Mouse (Mus musculus) liver, embryonic 14.5 days (tissue): Measurements from ENCODE around the gene Gm36028. TPM values are rescaled to one million over a fixed set of nuclear protein-coding genes. Genes with fewer than 3 reads are reported as not detected.
A peak's percentile ranks its signal among the peaks of the same experiment; 100 is the strongest.

Experiments
- ATAC-seq: fragments of 200-750 bp; cut with Nextera tagmentation; 2 replicates; pipeline ENCODE4 v1.8.0; 2017; ENCODE audit warnings: moderate number of reproducible peaks, mild to moderate bottlenecking, moderate library complexity; ENCODE audit not compliant: insufficient read depth
- DNase-seq, 3 experiments: peaks; one replicate each; pipeline ENCODE4 v3.0.0-alpha.2; 2012 to 2013; ENCODE audit warnings: low read depth in 3 of 3, low spot score in 3 of 3
- H3K27ac ChIP-seq: fragments of 300-500 bp; sonication (generic); 2 replicates; pipeline ENCODE4 v1.5.1; 2014; ENCODE audit warnings: moderate library complexity, mild to moderate bottlenecking, control low read depth, inconsistent platforms
- H3K27me3 ChIP-seq: fragments of 300-500 bp; sonication (generic); 2 replicates; pipeline ENCODE4 v1.6.1; 2014; ENCODE audit warnings: mild to moderate bottlenecking, low read length, moderate library complexity; ENCODE audit not compliant: control insufficient read depth, insufficient read depth
- H3K36me3 ChIP-seq: fragments of 300-500 bp; sonication (generic); replicated peaks from 2 replicates; pipeline ENCODE4 v1.6.1; 2014; ENCODE audit warnings: low read depth; ENCODE audit not compliant: control insufficient read depth, insufficient read depth
- H3K4me1 ChIP-seq, 2 experiments: fragments of 200-500 bp in 1 of 2; fragments of 300-500 bp in 1 of 2; sonication (generic) in 1 of 2; replicated peaks; 2 replicates each; pipeline ENCODE4 v1.6.1; 2012 to 2014; ENCODE audit warnings: antibody characterized with exemption in 1 of 2, inconsistent platforms in 1 of 2, low read length in 1 of 2; ENCODE audit not compliant: control insufficient read depth in 2 of 2, insufficient read depth in 2 of 2
- H3K4me2 ChIP-seq: fragments of 300-500 bp; sonication (generic); 2 replicates; pipeline ENCODE4 v1.6.1; 2014; ENCODE audit warnings: low read depth, mild to moderate bottlenecking, control low read depth, moderate library complexity
- H3K4me3 ChIP-seq, 2 experiments: fragments of 200-500 bp in 1 of 2; fragments of 300-500 bp in 1 of 2; sonication (generic) in 1 of 2; 2 replicates each; pipeline ENCODE4 v1.5.1; 2012 to 2014; ENCODE audit warnings: low read depth in 2 of 2, low read length in 2 of 2, mild to moderate bottlenecking in 2 of 2, control low read depth in 1 of 2, inconsistent platforms in 1 of 2, moderate library complexity in 1 of 2; ENCODE audit not compliant: insufficient read depth in 1 of 2
- H3K9ac ChIP-seq: fragments of 300-500 bp; sonication (generic); replicated peaks from 2 replicates; pipeline ENCODE4 v1.6.1; 2014; ENCODE audit warnings: mild to moderate bottlenecking, control low read depth, moderate library complexity
- H3K9me3 ChIP-seq: fragments of 300-500 bp; sonication (generic); 2 replicates; pipeline ENCODE4 v1.6.1; 2016; ENCODE audit warnings: low read length, mixed read lengths; ENCODE audit not compliant: control insufficient read depth
- CTCF ChIP-seq: IDR thresholded peaks from 2 replicates; pipeline ENCODE4 v1.5.1; 2016; ENCODE audit warnings: antibody characterized with exemption, low read depth, control low read depth
- EP300 ChIP-seq: IDR thresholded peaks from 2 replicates; pipeline ENCODE4 v1.6.1; 2016; ENCODE audit warnings: antibody characterized with exemption, low read depth
- WGBS: fragments of 180-500 bp; shearing (Covaris S2); extraction: QIAGEN DNeasy Blood & Tissue Kit; methylation state at CpG from one replicate; pipeline ENCODE4 v1.1.7; 2014; ENCODE audit not compliant: insufficient replicate concordance; 5-methylcytosine and 5-hydroxymethylcytosine counted together
- polyA plus RNA-seq, 2 experiments: library from polyadenylated mRNA; depleted of rRNA in 1 of 2; stranded (reverse) in 1 of 2; unstranded in 1 of 2; fragments of >200 nt; fragmentation: Nextera tagmentation in 1 of 2; extraction: Ambion mirVana in 1 of 2; gene quantifications; 2 replicates each; pipeline versions ENCODE4 v1.2.1 to v1.2.3; 2012 to 2014

The Gm36028 gene
- polyA plus RNA-seq, 2 experiments = 0.07 to 0.11 TPM

DNA sequence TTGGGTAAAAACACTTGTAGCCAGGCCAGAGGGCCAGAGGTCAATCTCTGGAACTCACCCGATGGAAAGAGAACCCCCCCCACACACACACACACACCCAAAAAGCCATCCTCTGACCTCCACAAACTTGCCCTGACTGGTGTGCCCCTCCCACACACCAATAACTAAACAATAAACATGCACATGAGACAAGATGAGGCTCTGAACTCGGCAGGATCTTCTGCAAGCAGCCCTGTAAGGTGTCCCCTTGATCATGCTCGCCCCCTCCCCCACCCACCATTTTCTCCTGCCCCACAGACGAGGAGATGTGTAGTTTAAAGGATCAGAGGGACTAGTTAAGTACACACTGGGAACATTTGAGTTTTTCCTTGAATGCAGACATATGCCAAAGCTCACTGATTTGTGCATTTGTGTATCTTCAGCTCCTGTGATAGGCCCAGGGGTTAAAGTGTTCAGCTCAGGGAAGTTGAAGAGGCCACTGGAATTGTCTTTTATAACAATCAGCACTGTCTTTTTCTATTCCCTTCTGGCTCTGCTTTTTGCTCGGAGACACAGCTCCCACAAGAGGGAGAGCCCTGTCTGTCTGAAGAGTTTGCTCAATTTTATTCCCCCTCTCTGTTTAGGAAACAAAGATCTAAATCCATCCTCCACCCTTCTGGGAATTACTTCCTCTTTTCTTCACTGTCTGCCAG, 47.1 kb downstream of the Gm36028 start:
- DNase-seq (no peak), ATAC-seq (no peak)
- no peak overlapping the region for H3K27ac ChIP-seq

DNA sequence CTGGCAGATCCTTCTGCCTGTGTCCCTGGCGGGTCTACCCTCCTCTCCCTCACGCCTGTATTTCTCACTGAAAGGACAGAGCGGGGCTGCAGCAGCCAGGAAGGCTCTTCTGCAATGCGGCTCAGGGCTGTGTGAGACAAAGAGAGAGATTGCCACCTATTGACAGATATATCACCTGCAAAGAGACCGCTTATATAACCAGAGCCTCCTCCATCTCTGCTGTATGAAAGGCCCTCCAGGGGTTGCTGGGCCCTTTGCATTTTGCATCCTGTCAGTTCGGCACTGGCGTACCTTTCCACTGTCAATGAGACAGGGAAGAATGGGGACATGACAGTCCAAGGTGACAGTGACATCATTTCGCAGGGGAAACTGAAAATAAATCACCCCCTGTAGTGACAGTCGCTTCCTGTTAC, 48.5 kb downstream of the Gm36028 start:
- no peaks in the 10 kb centered on the region for H3K9me3 ChIP-seq
- peak; percentile 40 for TF ChIP-seq CTCF
- no peak for TF ChIP-seq EP300
- H3K27ac ChIP-seq = no peak overlapping the region
- no peak overlapping the region for H3K9ac ChIP-seq
- ATAC-seq (no peak), DNase-seq (no peak)
- no peak overlapping the region for H3K4me2 ChIP-seq
- WGBS = 40% methylated on average over 9 of the region's 9 CpGs
- H3K4me3 ChIP-seq = no peak overlapping the region
- H3K4me1 ChIP-seq = peaks cover 0 to 13% of the 10 kb centered on the region in 2 experiments; a peak in 2 of 4 replicates
- no peaks in the 10 kb centered on the region for H3K27me3 ChIP-seq
- no peaks in the 10 kb centered on the region for H3K36me3 ChIP-seq

More for the DNA sequence above, 47.1 kb downstream of the Gm36028 start:
- 31% methylated on average over 5 of the region's 5 CpGs for WGBS
- no peak for TF ChIP-seq EP300
- TF ChIP-seq CTCF = no peak
- Histone ChIP-seq H3K4me3 (no peak overlapping the region), H3K9me3 (no peaks in the 10 kb centered on the region), H3K36me3 (no peaks in the 10 kb centered on the region), H3K27me3 (no peaks in the 10 kb centered on the region), H3K9ac (no peak overlapping the region), H3K4me1 (peaks cover 0 to 13% of the 10 kb centered on the region in 2 experiments; a peak in 2 of 4 replicates), H3K4me2 (peak overlapping the region; percentile 34)

DNA sequence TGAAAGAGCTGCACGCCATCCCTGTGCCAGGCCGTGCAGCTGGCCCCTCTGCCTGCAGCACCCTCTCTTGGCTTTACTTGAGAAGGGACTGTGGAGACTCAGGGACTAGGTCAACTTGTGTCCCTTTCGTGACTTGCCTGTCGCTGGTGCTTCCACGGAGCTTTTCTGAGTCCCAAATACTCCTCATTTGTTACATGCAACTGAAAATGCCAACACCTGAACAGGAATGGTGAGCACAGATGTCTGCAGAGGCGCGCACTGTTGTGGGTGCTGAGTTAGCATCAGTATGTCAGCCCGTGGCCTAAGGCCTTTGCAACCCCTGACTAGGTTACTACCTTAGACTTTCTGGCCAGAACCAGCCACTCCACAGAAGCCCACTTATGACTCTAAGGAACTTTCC, 49.1 kb downstream of the Gm36028 start:
- no peak overlapping the region for H3K9ac ChIP-seq
- WGBS = 74% methylated on average over 8 of the region's 8 CpGs
- ATAC-seq (no peak), DNase-seq (no peak)
- no peaks in the 10 kb centered on the region for H3K9me3 ChIP-seq
- no peaks in the 10 kb centered on the region for H3K36me3 ChIP-seq
- H3K4me3 ChIP-seq = no peak overlapping the region
- no peak overlapping the region for H3K27ac ChIP-seq
- H3K27me3 ChIP-seq = no peaks in the 10 kb centered on the region
- peaks cover 0 to 13% of the 10 kb centered on the region in 2 experiments; a peak in 2 of 4 replicates for H3K4me1 ChIP-seq
- no peak overlapping the region for H3K4me2 ChIP-seq
- TF ChIP-seq CTCF (no peak), EP300 (no peak)

DNA sequence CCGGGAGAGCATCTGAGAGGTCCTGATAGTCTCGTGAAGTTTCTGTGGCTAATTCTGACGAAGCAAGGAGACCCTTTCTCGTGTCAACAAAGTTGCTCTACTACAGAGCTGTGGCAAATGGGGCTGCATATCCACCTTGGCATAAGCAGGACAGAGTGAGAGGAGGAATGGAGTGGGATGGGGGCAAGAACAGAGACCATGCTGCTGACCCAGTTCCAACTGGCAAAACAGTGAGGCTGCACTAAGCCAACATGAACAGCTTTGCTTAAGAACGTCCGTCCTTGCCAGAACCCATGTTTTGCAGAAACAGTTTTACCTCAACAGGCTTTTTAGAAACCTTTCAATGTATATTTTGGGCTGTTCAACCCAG, 51.3 kb downstream of the Gm36028 start:
- Histone ChIP-seq H3K4me1 (peaks cover 0 to 10% of the 10 kb centered on the region in 2 experiments; a peak in 2 of 4 replicates), H3K9me3 (no peaks in the 10 kb centered on the region), H3K4me2 (no peak overlapping the region), H3K9ac (no peak overlapping the region), H3K27me3 (no peaks in the 10 kb centered on the region), H3K36me3 (no peaks in the 10 kb centered on the region), H3K27ac (no peak overlapping the region), H3K4me3 (no peak overlapping the region)
- TF ChIP-seq CTCF (no peak), EP300 (no peak)
- 68% methylated on average over 6 of the region's 6 CpGs for WGBS
- no peak for DNase-seq
- ATAC-seq = no peak

DNA sequence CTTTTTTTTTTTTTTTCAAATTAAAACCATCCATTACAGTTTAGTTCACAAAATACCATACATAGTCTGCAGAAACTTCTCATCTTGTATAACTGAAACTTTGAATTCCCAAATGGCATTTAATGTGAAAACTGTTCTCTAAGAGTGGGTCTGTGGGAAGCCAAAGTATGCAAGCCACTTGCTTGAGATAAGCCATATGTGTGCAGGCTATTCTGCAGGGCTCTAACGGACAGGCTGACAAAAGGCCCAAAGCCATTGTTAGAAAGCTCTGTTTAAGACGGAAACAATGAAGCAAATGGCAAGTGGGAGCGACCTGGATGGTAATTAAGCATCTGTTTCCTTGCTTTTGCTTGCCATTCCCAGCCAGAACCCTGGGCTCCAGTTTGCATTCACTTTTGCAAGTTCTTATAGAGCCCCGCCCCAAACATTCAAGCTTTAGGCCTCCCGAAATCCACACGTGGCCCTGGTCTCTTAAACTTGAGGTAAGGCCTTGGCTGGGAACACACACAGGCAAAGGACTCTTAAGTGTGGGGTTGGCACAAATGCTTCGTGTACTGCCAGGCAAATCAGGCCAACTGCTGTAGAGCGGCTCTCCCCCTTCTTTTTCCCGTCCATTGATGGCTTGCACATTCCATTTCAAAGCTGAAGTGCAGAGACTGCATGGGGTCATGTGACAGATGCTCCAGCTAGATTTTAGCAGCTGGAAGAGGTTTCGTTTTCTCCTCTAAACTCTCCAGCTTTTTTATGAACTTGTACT, 51.9 kb downstream of the Gm36028 start:
- no peak overlapping the region for H3K27ac ChIP-seq
- no peak for DNase-seq
- H3K4me2 ChIP-seq = no peak overlapping the region
- no peak overlapping the region for H3K4me3 ChIP-seq
- WGBS = 49% methylated on average over 10 of the region's 10 CpGs
- no peaks in the 10 kb centered on the region for H3K36me3 ChIP-seq
- no peaks in the 10 kb centered on the region for H3K27me3 ChIP-seq
- no peak for ATAC-seq
- no peak overlapping the region for H3K9ac ChIP-seq
- TF ChIP-seq CTCF (no peak), EP300 (no peak)
- peaks cover 0 to 7% of the 10 kb centered on the region in 2 experiments; a peak in 2 of 4 replicates for H3K4me1 ChIP-seq
- no peaks in the 10 kb centered on the region for H3K9me3 ChIP-seq
